Mouse (Mus musculus): ENCODE results near the gene Gm21800. TPM values are rescaled to one million over a fixed set of nuclear protein-coding genes. Genes with fewer than 3 reads are reported as not detected.
"Not testable (repeated sequence)": the region's sequence is repeated elsewhere in the genome, so short reads cannot be mapped to it uniquely, and the experiment has no call there.

Gm21800 gene
- polyA plus RNA-seq (2015; fragmentation: Nextera tagmentation; extraction: Ambion mirVana), result not detected in 2 replicates

GRCm38 (mm10) chrY:41406198-41406597 lies at the start of gene Gm21800:
Gene Gm21800, plus strand, starts transcription at chrY:41406498.
- H3K4me1 ChIP-seq; H3K27ac ChIP-seq; H3K36me3 ChIP-seq; H3K4me2 ChIP-seq; H3K4me3 ChIP-seq; ATAC-seq (ENCODE audit: insufficient number of reproducible peaks, insufficient read depth, low FRiP score, low TSS enrichment, low read depth); H3K9me3 ChIP-seq; H3K9ac ChIP-seq; H3K27me3 ChIP-seq: not testable (repeated sequence)
- 38% methylated on average over 1 of the region's 3 CpGs for WGBS

All from embryonic facial prominence, embryonic 13.5 days (tissue).